Mouse (Mus musculus): ENCODE results near the gene Sox10.

GRCm38 (mm10) chr15:79162301-79162700, 2.7 kb downstream of the Sox10 start:
- TF ChIP-seq CTCF (IDR thresholded peaks at IDR 0.05; ENCODE audit: low read depth): no peak
- no peak for TF ChIP-seq EP300 (optimal IDR thresholded peaks at IDR 0.05)
